Mouse (Mus musculus): Measurements from ENCODE around the gene Slc38a9. TPM values are rescaled to one million over a fixed set of nuclear protein-coding genes. Genes with fewer than 3 reads are reported as not detected.

The Slc38a9 gene
- total RNA-seq, 1 experiment, result 13.1 TPM

DNA sequence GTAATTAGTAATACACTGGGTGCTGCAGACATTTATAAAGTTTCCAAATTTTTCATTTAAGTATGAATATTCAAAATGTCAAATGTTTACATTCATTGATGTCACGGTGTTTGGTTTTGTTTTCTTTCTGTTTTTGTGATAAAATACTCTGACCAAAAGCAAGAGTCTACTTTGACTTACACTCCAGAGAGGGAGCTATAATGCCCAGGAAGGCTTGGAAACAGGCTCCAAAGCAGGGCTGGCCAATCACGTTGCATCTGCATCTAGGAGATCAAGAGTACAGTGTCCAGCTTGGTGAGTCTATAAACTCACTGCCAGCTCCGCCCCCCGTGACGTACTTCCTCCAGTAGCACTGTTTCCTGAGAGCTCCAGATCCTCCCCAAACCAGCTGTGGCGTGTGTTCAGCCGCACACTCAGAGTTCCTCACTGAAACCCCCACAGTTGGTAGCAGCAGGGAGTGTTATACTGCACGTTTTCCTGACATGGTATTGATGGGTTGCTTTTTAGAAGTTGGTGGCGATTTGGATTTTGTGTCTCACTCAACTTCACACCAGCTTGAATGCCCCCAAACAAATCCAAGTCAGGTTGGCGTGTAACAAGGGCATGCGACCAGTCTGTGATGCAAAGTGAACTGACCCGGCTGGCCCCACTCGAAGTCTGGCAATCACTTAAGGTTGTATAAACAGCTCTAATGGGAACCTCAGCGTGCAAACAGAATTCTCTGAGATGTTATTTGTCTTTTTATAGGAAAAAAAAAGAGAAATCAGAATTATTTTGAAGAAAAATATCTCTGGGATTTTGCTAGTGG, 74.6 kb downstream of the Slc38a9 start:
- peak overlapping the region in 1 of 2 experiments; percentile 63; a peak in 2 of 4 replicates for H3K4me3 ChIP-seq (ENCODE audit: insufficient read depth in 1 of 2, low read depth in 1 of 2, low read length in 2 of 2, poor library complexity in 1 of 2, severe bottlenecking in 1 of 2)
- no peak for TF ChIP-seq HCFC1 (IDR thresholded peaks at IDR 0.05; ENCODE audit: borderline replicate concordance, insufficient read depth, low read length)
- TF ChIP-seq MAFK (IDR thresholded peaks at IDR 0.05; ENCODE audit: insufficient read depth, low read depth, low read length), result no peak
- no peak for TF ChIP-seq ZC3H11A (IDR thresholded peaks at IDR 0.05; ENCODE audit: borderline replicate concordance, low read depth, low read length)
- no peak for TF ChIP-seq CHD2 (IDR thresholded peaks at IDR 0.05; ENCODE audit: low read depth, low read length)
- TF ChIP-seq ZNF384 (IDR thresholded peaks at IDR 0.05; ENCODE audit: low read depth, low read length), result no peak
- in situ Hi-C loops (cut with MboI; ENCODE audit: low sequenced_read_pairs in 2 of 2, unreplicated experiment in 2 of 2), result no loop called here
- H3K27ac ChIP-seq (ENCODE audit: insufficient read depth, low read depth, low read length, poor library complexity, severe bottlenecking), result no peak overlapping the region
- peaks cover 4 to 5% of the 10 kb centered on the region in 2 experiments; a peak in 1 of 4 replicates for H3K4me1 ChIP-seq (ENCODE audit: control insufficient read depth in 2 of 2, insufficient read depth in 2 of 2, low read length in 2 of 2, poor library complexity in 1 of 2)
- H3K9me3 ChIP-seq (ENCODE audit: control insufficient read depth, insufficient read depth, low read depth, low read length), result no peaks in the 10 kb centered on the region
- H3K36me3 ChIP-seq (ENCODE audit: control insufficient read depth, insufficient read depth, low read length, poor library complexity, severe bottlenecking), result no peaks in the 10 kb centered on the region
- no peak overlapping the region for H3K9ac ChIP-seq (ENCODE audit: insufficient read depth, low read depth, low read length, poor library complexity, severe bottlenecking)
- DNase-seq (ENCODE audit: low read depth, low spot score), result peak; percentile 63

DNA sequence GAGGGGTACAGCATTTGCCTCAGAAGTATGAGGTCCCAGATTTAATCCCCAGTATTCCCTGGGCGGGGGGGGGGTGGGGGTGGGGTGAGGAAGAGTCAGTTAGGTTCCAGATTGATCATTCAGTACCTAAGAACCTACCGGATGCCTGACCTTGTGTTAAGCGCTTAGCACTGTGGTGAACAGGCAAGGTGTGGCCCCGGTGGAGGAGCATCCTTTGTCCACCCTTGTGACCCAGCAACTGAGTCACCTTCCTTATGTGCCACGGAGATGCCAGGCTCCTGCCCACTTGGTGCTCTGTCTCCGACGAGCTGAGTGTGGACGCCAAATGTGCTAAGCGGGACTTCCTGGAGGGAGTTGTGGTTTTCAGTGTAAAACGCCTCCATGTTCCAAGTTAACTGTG, 75.9 kb downstream of the Slc38a9 start:
- Histone ChIP-seq H3K4me1 (ENCODE audit: control insufficient read depth in 2 of 2, insufficient read depth in 2 of 2, low read length in 2 of 2, poor library complexity in 1 of 2) (peaks cover 4 to 5% of the 10 kb centered on the region in 2 experiments; a peak in 1 of 4 replicates), H3K27ac (ENCODE audit: insufficient read depth, low read depth, low read length, poor library complexity, severe bottlenecking) (no peak overlapping the region), H3K9me3 (ENCODE audit: control insufficient read depth, insufficient read depth, low read depth, low read length) (no peaks in the 10 kb centered on the region), H3K4me3 (ENCODE audit: insufficient read depth in 1 of 2, low read depth in 1 of 2, low read length in 2 of 2, poor library complexity in 1 of 2, severe bottlenecking in 1 of 2) (no peak overlapping the region), H3K36me3 (ENCODE audit: control insufficient read depth, insufficient read depth, low read length, poor library complexity, severe bottlenecking) (no peaks in the 10 kb centered on the region), H3K9ac (ENCODE audit: insufficient read depth, low read depth, low read length, poor library complexity, severe bottlenecking) (no peak overlapping the region)
- in situ Hi-C loops (cut with MboI; ENCODE audit: low sequenced_read_pairs in 2 of 2, unreplicated experiment in 2 of 2), result no loop called here
- DNase-seq (ENCODE audit: low read depth, low spot score), result no peak
- TF ChIP-seq HCFC1 (IDR thresholded peaks at IDR 0.05; ENCODE audit: borderline replicate concordance, insufficient read depth, low read length), result no peak
- TF ChIP-seq CHD2 (IDR thresholded peaks at IDR 0.05; ENCODE audit: low read depth, low read length), result no peak
- TF ChIP-seq ZNF384 (IDR thresholded peaks at IDR 0.05; ENCODE audit: low read depth, low read length), result no peak
- TF ChIP-seq MAFK (IDR thresholded peaks at IDR 0.05; ENCODE audit: insufficient read depth, low read depth, low read length), result no peak
- no peak for TF ChIP-seq ZC3H11A (IDR thresholded peaks at IDR 0.05; ENCODE audit: borderline replicate concordance, low read depth, low read length)

DNA sequence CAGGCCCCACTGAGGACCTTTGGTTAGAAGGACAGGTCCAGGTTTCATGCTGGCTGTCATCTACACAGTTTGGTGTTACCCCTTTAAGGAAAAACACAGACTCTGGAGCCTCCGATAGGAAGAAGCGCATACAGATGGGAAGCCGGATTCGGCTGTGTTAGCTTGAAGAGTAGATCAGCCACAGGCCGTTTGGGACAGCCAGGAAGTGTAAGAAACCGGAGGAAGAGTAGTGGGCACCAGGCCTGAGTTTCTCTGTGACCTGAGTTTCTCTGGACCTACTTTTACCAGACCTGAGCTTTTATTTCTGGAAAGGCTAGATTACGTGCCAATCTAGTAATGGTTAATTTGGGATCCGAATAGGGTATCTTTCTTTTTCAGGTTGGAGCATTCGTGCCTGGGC, 76.6 kb downstream of the Slc38a9 start:
- no peak overlapping the region for H3K4me3 ChIP-seq (ENCODE audit: insufficient read depth in 1 of 2, low read depth in 1 of 2, low read length in 2 of 2, poor library complexity in 1 of 2, severe bottlenecking in 1 of 2)
- H3K9me3 ChIP-seq (ENCODE audit: control insufficient read depth, insufficient read depth, low read depth, low read length), result no peaks in the 10 kb centered on the region
- H3K36me3 ChIP-seq (ENCODE audit: control insufficient read depth, insufficient read depth, low read length, poor library complexity, severe bottlenecking), result no peaks in the 10 kb centered on the region
- TF ChIP-seq ZC3H11A (IDR thresholded peaks at IDR 0.05; ENCODE audit: borderline replicate concordance, low read depth, low read length), result no peak
- no peak for TF ChIP-seq HCFC1 (IDR thresholded peaks at IDR 0.05; ENCODE audit: borderline replicate concordance, insufficient read depth, low read length)
- no peak for TF ChIP-seq ZNF384 (IDR thresholded peaks at IDR 0.05; ENCODE audit: low read depth, low read length)
- TF ChIP-seq CHD2 (IDR thresholded peaks at IDR 0.05; ENCODE audit: low read depth, low read length), result no peak
- TF ChIP-seq MAFK (IDR thresholded peaks at IDR 0.05; ENCODE audit: insufficient read depth, low read depth, low read length), result no peak
- no peak overlapping the region for H3K27ac ChIP-seq (ENCODE audit: insufficient read depth, low read depth, low read length, poor library complexity, severe bottlenecking)
- no peak overlapping the region for H3K9ac ChIP-seq (ENCODE audit: insufficient read depth, low read depth, low read length, poor library complexity, severe bottlenecking)
- in situ Hi-C loops (cut with MboI; ENCODE audit: low sequenced_read_pairs in 2 of 2, unreplicated experiment in 2 of 2), result no loop called here
- DNase-seq (ENCODE audit: low read depth, low spot score), result no peak
- peaks cover 4 to 5% of the 10 kb centered on the region in 2 experiments; a peak in 1 of 4 replicates for H3K4me1 ChIP-seq (ENCODE audit: control insufficient read depth in 2 of 2, insufficient read depth in 2 of 2, low read length in 2 of 2, poor library complexity in 1 of 2)

DNA sequence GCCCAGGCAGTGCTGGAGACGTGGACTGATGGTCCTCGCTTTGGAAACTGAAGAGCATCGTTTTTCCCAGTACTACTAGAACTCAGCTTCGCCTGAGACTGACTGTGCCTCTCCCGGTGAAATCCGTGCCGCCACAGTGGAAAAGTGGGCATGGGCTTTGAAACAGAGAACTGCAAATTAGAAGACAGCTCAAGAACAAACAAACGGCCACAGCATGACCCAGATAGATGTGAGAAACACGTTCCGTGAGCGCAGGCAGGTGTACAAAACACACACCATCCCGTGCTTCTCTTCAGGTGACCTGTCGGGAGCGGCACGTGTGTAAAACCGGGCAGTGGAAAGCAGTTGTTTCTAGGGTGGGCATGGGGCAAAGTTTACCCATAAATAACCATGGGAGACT, 77.5 kb downstream of the Slc38a9 start:
- DNase-seq (ENCODE audit: low read depth, low spot score), result no peak
- no peak overlapping the region for H3K9ac ChIP-seq (ENCODE audit: insufficient read depth, low read depth, low read length, poor library complexity, severe bottlenecking)
- in situ Hi-C loops (cut with MboI; ENCODE audit: low sequenced_read_pairs in 2 of 2, unreplicated experiment in 2 of 2), result no loop called here

More for the DNA sequence above, 77.5 kb downstream of the Slc38a9 start:
- H3K4me1 ChIP-seq (ENCODE audit: control insufficient read depth in 2 of 2, insufficient read depth in 2 of 2, low read length in 2 of 2, poor library complexity in 1 of 2), result peaks cover 4 to 5% of the 10 kb centered on the region in 2 experiments; a peak in 1 of 4 replicates
- no peaks in the 10 kb centered on the region for H3K36me3 ChIP-seq (ENCODE audit: control insufficient read depth, insufficient read depth, low read length, poor library complexity, severe bottlenecking)
- no peaks in the 10 kb centered on the region for H3K9me3 ChIP-seq (ENCODE audit: control insufficient read depth, insufficient read depth, low read depth, low read length)
- TF ChIP-seq CHD2 (IDR thresholded peaks at IDR 0.05; ENCODE audit: low read depth, low read length), result no peak
- H3K27ac ChIP-seq (ENCODE audit: insufficient read depth, low read depth, low read length, poor library complexity, severe bottlenecking), result no peak overlapping the region
- H3K4me3 ChIP-seq (ENCODE audit: insufficient read depth in 1 of 2, low read depth in 1 of 2, low read length in 2 of 2, poor library complexity in 1 of 2, severe bottlenecking in 1 of 2), result no peak overlapping the region
